Mouse (Mus musculus): ENCODE results near the gene Kcne1.

- TF ChIP-seq CTCF (IDR thresholded peaks at IDR 0.05; ENCODE audit: borderline replicate concordance, control insufficient read depth, extremely low read depth, insufficient read depth, low read length, poor library complexity) (no peak), POLR2A (IDR thresholded peaks at IDR 0.05; ENCODE audit: control insufficient read depth, extremely low read depth, insufficient read depth, low read length, poor library complexity) (no peak)
These were observed 34.8 kb downstream of the Kcne1 start for GRCm38 (mm10) chr16:92324309-92325061.

All from thymus, adult 2 months (tissue).